Mouse (Mus musculus) heart, embryonic 14.5 days (tissue): ENCODE measurements around the gene Ctsd. TPM values are rescaled to one million over a fixed set of nuclear protein-coding genes. Genes with fewer than 3 reads are reported as not detected.

Experiments used
- ATAC-seq: fragments of 200-750 bp; cut with Nextera tagmentation; 2 replicates; pipeline ENCODE4 v1.8.0; 2017; ENCODE audit warnings: low read depth, moderate TSS enrichment; ENCODE audit not compliant: insufficient number of reproducible peaks, insufficient read depth, low FRiP score
- H3K27ac ChIP-seq, 2 experiments: fragments of 200-500 bp in 1 of 2; fragments of 300-500 bp in 1 of 2; sonication (generic) in 1 of 2; replicated peaks in 1 of 2; 2 replicates each; pipeline ENCODE4 v1.5.1; 2012 to 2014; ENCODE audit warnings: low read depth in 2 of 2, low read length in 2 of 2, control low read depth in 1 of 2, mild to moderate bottlenecking in 1 of 2, mixed read lengths in 1 of 2; ENCODE audit not compliant: control insufficient read depth in 1 of 2, insufficient read depth in 1 of 2
- H3K27me3 ChIP-seq: fragments of 300-500 bp; sonication (generic); 2 replicates; pipeline ENCODE4 v1.6.1; 2014; ENCODE audit warnings: mild to moderate bottlenecking, low read length, control low read depth; ENCODE audit not compliant: control insufficient read depth, insufficient read depth
- H3K36me3 ChIP-seq: fragments of 300-500 bp; sonication (generic); 2 replicates; pipeline ENCODE4 v1.6.1; 2014; ENCODE audit warnings: mild to moderate bottlenecking, control low read depth, low read length, mixed read lengths; ENCODE audit not compliant: control insufficient read depth, insufficient read depth
- H3K4me1 ChIP-seq, 2 experiments: fragments of 200-500 bp in 1 of 2; fragments of 300-500 bp in 1 of 2; sonication (generic) in 1 of 2; 2 replicates each; pipeline ENCODE4 v1.6.1; 2012 to 2014; ENCODE audit warnings: low read length in 2 of 2, control low read depth in 1 of 2, mixed read lengths in 1 of 2; ENCODE audit not compliant: control insufficient read depth in 2 of 2, insufficient read depth in 2 of 2
- H3K4me2 ChIP-seq: fragments of 300-500 bp; sonication (generic); 2 replicates; pipeline ENCODE4 v1.6.1; 2014; ENCODE audit warnings: mild to moderate bottlenecking, low read length
- H3K4me3 ChIP-seq, 2 experiments: fragments of 200-500 bp in 1 of 2; fragments of 300-500 bp in 1 of 2; sonication (generic) in 1 of 2; 2 replicates each; pipeline ENCODE4 v1.5.1; 2012 to 2014; ENCODE audit warnings: low read length in 2 of 2, mild to moderate bottlenecking in 2 of 2, control low read depth in 1 of 2, low read depth in 1 of 2, moderate library complexity in 1 of 2; ENCODE audit not compliant: control insufficient read depth in 1 of 2, insufficient read depth in 1 of 2
- H3K9ac ChIP-seq: fragments of 300-500 bp; sonication (generic); 2 replicates; pipeline ENCODE4 v1.6.1; 2014; ENCODE audit warnings: mild to moderate bottlenecking, low read length
- H3K9me3 ChIP-seq: fragments of 300-500 bp; sonication (generic); 2 replicates; pipeline ENCODE4 v1.6.1; 2016; ENCODE audit warnings: low read length, control low read depth; ENCODE audit not compliant: control insufficient read depth
- WGBS: fragments of 180-500 bp; shearing (Covaris S2); extraction: QIAGEN DNeasy Blood & Tissue Kit; methylation state at CpG from one replicate; pipeline ENCODE4 v1.1.7; 2014; 5-methylcytosine and 5-hydroxymethylcytosine counted together
- polyA plus RNA-seq: library from polyadenylated mRNA; unstranded; fragments of >200 nt; fragmentation: Nextera tagmentation; extraction: Ambion mirVana; gene quantifications from 2 replicates; pipeline ENCODE4 v1.2.1, GENCODE M21; 2014

The Ctsd gene
- polyA plus RNA-seq, 1 experiment from 2014 or later = 537 TPM

- H3K4me1 ChIP-seq = peaks cover 8 to 10% of the 10 kb centered on the region in 2 experiments
- no peak for ATAC-seq
- H3K36me3 ChIP-seq = no peaks in the 10 kb centered on the region
- whole genome bisulfite sequencing = 73% methylated on average over 3 of the region's 3 CpGs
- H3K27ac ChIP-seq = no peak overlapping the region
- H3K9ac ChIP-seq = no peak overlapping the region
- no peaks in the 10 kb centered on the region for H3K27me3 ChIP-seq
- H3K4me2 ChIP-seq = no peak overlapping the region
- no peaks in the 10 kb centered on the region for H3K9me3 ChIP-seq
- H3K4me3 ChIP-seq = no peak overlapping the region
Observed at GRCm38 (mm10) chr7:142391108-142391507, 3.3 kb upstream of the Ctsd start.

- WGBS = 80% methylated on average over 3 of the region's 3 CpGs
- no peaks in the 10 kb centered on the region for H3K27me3 ChIP-seq
- no peak for ATAC-seq
- H3K9me3 ChIP-seq = no peaks in the 10 kb centered on the region
- no peak overlapping the region for H3K27ac ChIP-seq
- H3K36me3 ChIP-seq = peaks cover 8% of the 10 kb centered on the region
- H3K9ac ChIP-seq = no peak overlapping the region
- no peak overlapping the region for H3K4me2 ChIP-seq
- H3K4me1 ChIP-seq = peaks cover 15 to 17% of the 10 kb centered on the region in 2 experiments
- no peak overlapping the region for H3K4me3 ChIP-seq
Observed at GRCm38 (mm10) chr7:142389961-142390650, 2.3 kb upstream of the Ctsd start.

GRCm38 (mm10) chr7:142388740-142389139 is 902 bp upstream of the Ctsd start:
- Histone ChIP-seq H3K9ac (no peak overlapping the region), H3K4me3 (no peak overlapping the region), H3K4me1 (peaks cover 15 to 17% of the 10 kb centered on the region in 2 experiments), H3K36me3 (peaks cover 22% of the 10 kb centered on the region), H3K9me3 (no peaks in the 10 kb centered on the region), H3K4me2 (no peak overlapping the region), H3K27me3 (no peaks in the 10 kb centered on the region), H3K27ac (no peak overlapping the region)
- WGBS = 86% methylated on average over 2 of the region's 2 CpGs
- no peak for ATAC-seq

GRCm38 (mm10) chr7:142388198-142388597 is 360 bp upstream of the Ctsd start:
- ATAC-seq = no peak
- Histone ChIP-seq H3K4me1 (peaks cover 15 to 17% of the 10 kb centered on the region in 2 experiments), H3K4me3 (peak overlapping the region; percentile 52 to 63), H3K27ac (peak overlapping the region; percentile 54 to 64), H3K36me3 (peaks cover 27% of the 10 kb centered on the region), H3K4me2 (peak overlapping the region; percentile 76), H3K27me3 (no peaks in the 10 kb centered on the region), H3K9ac (no peak overlapping the region), H3K9me3 (no peaks in the 10 kb centered on the region)
- 94% methylated on average over 1 of the region's 1 CpGs for WGBS

GRCm38 (mm10) chr7:142386621-142387201 is 1.1 kb downstream of the Ctsd start:
- H3K4me1 ChIP-seq = peaks cover 15 to 17% of the 10 kb centered on the region in 2 experiments
- no peaks in the 10 kb centered on the region for H3K27me3 ChIP-seq
- WGBS = 46% methylated on average over 6 of the region's 6 CpGs
- peak overlapping the region; percentile 84 for H3K9ac ChIP-seq
- ATAC-seq = no peak; the same call in 1 of the 2 replicates
- peak overlapping the region; percentile 52 to 63 for H3K4me3 ChIP-seq
- peaks cover 42% of the 10 kb centered on the region for H3K36me3 ChIP-seq
- peak overlapping the region; percentile 12 to 71 for H3K27ac ChIP-seq
- H3K4me2 ChIP-seq = peak overlapping the region; percentile 76
- no peaks in the 10 kb centered on the region for H3K9me3 ChIP-seq

GRCm38 (mm10) chr7:142385742-142386403 is 2.0 kb downstream of the Ctsd start:
- WGBS = 87% methylated on average over 3 of the region's 3 CpGs
- ATAC-seq = no peak
- H3K4me2 ChIP-seq = peak overlapping the region; percentile 76
- peak overlapping the region in 1 of 2 experiments; percentile 71; a peak in 2 of 4 replicates for H3K27ac ChIP-seq
- H3K4me3 ChIP-seq = peak overlapping the region; percentile 52 to 63
- H3K9me3 ChIP-seq = no peaks in the 10 kb centered on the region
- H3K36me3 ChIP-seq = peaks cover 51% of the 10 kb centered on the region
- H3K9ac ChIP-seq = peak overlapping the region; percentile 84
- H3K27me3 ChIP-seq = no peaks in the 10 kb centered on the region
- peaks cover 15 to 17% of the 10 kb centered on the region in 2 experiments for H3K4me1 ChIP-seq

GRCm38 (mm10) chr7:142384306-142384705 is 3.5 kb downstream of the Ctsd start:
- Histone ChIP-seq H3K4me2 (no peak overlapping the region), H3K36me3 (peaks cover 66% of the 10 kb centered on the region), H3K4me3 (no peak overlapping the region), H3K27ac (no peak overlapping the region), H3K4me1 (peaks cover 15 to 17% of the 10 kb centered on the region in 2 experiments), H3K9ac (no peak overlapping the region), H3K9me3 (no peaks in the 10 kb centered on the region), H3K27me3 (no peaks in the 10 kb centered on the region)
- no peak for ATAC-seq
- WGBS = 74% methylated on average over 10 of the region's 10 CpGs
